Mouse (Mus musculus) C2C12 (cell line): ENCODE data around the gene Nxpe2.

Source experiments
- CEBPB ChIP-seq: IDR thresholded peaks from one replicate; pipeline ENCODE4 v1.6.1; 2011; ENCODE audit warnings: low read depth, mild to moderate bottlenecking, control low read depth, moderate library complexity
- CTCF ChIP-seq: IDR thresholded peaks from one replicate; pipeline ENCODE4 v1.5.1; 2011; ENCODE audit not compliant: control insufficient read depth, insufficient read depth, insufficient read length

- no peak for TF ChIP-seq CEBPB
- TF ChIP-seq CTCF = no peak
Observed at GRCm38 (mm10) chr9:48314194-48314593, 39.1 kb downstream of the Nxpe2 start.
